Mouse (Mus musculus): ENCODE measurements around the gene Tiam1.

DNA sequence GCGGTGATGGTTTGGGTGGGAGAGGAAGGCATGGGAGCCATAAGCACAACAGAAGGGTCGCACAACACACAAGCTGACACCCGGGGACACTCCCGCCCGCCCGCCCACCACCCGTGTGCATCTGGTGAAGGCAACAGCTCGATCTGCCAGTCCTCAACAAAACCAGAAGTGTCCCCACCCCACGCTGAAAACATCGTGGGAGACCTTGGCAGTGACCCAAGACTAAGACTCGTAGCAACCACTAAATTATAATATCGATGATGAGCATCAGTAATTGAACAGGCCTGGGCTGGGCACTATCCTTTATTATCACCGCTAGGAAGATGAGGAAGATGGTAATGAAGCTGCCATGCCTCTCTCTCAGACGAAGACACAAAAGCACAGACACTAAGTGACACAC lies 58.0 kb downstream of the Tiam1 start:
- TF ChIP-seq CTCF (IDR thresholded peaks at IDR 0.05; ENCODE audit: insufficient read depth, low read depth, low read length) = no peak
- no peak for TF ChIP-seq POLR2A (IDR thresholded peaks at IDR 0.05; ENCODE audit: insufficient read depth, low read depth, low read length)
